Mouse (Mus musculus) olfactory bulb, adult 2 months (tissue): Measurements from ENCODE around the gene Bysl. TPM values are rescaled to one million over a fixed set of nuclear protein-coding genes. Genes with fewer than 3 reads are reported as not detected.

Experiments
- H3K27ac ChIP-seq: fragments of 200-500 bp; 2 replicates; pipeline ENCODE4 v1.5.1; 2012; ENCODE audit warnings: low read depth, low read length; ENCODE audit not compliant: insufficient read depth
- H3K4me1 ChIP-seq: fragments of 200-500 bp; 2 replicates; pipeline ENCODE4 v1.6.1; 2012; ENCODE audit warnings: low read length; ENCODE audit not compliant: control insufficient read depth, insufficient read depth
- H3K4me3 ChIP-seq: fragments of 200-500 bp; 2 replicates; pipeline ENCODE4 v1.5.1; 2012; ENCODE audit warnings: mild to moderate bottlenecking, low read depth, low read length, moderate library complexity; ENCODE audit not compliant: insufficient read depth
- CTCF ChIP-seq: fragments of 200-500 bp; IDR thresholded peaks from 2 replicates; pipeline ENCODE4 v1.5.1; 2012; ENCODE audit warnings: low read depth, mild to moderate bottlenecking, low read length, moderate library complexity; ENCODE audit not compliant: insufficient read depth
- POLR2A ChIP-seq: fragments of 200-500 bp; IDR thresholded peaks from 2 replicates; pipeline ENCODE4 v1.6.1; 2012; ENCODE audit warnings: mild to moderate bottlenecking, low read depth, low read length, moderate library complexity; ENCODE audit not compliant: insufficient read depth
- WGBS: fragments of 180-500 bp; shearing (Covaris S2); methylation state at CpG from one replicate; pipeline ENCODE4 v1.1.7; 2018; 5-methylcytosine and 5-hydroxymethylcytosine counted together
- polyA plus RNA-seq: library from polyadenylated mRNA; stranded (reverse); fragments of >200 nt; gene quantifications from 2 replicates; pipeline ENCODE4 v1.2.4, GENCODE M21; 2012; ENCODE audit warnings: low replicate concordance; ENCODE audit not compliant: missing spikeins, insufficient read depth, insufficient read length

Bysl gene
- polyA plus RNA-seq, 1 experiment: not detected

- Histone ChIP-seq H3K4me3 (no peak overlapping the region), H3K4me1 (peaks cover 5% of the 10 kb centered on the region; the same call in 1 of the 2 replicates), H3K27ac (no peak overlapping the region)
- WGBS: 93% methylated on average over 14 of the region's 14 CpGs
- TF ChIP-seq CTCF (no peak), POLR2A (no peak)
Measured at GRCm38 (mm10) chr17:47622912-47623554, 11.7 kb upstream of the Bysl start.

- 90% methylated on average over 13 of the region's 13 CpGs for WGBS
- Histone ChIP-seq H3K4me3 (no peak overlapping the region), H3K27ac (no peak overlapping the region), H3K4me1 (peaks cover 5% of the 10 kb centered on the region; the same call in 1 of the 2 replicates)
- TF ChIP-seq POLR2A (no peak), CTCF (no peak)
Measured at GRCm38 (mm10) chr17:47618556-47619311, 7.4 kb upstream of the Bysl start.

GRCm38 (mm10) chr17:47617605-47618307 lies 6.5 kb upstream of the Bysl start:
- Histone ChIP-seq H3K27ac (no peak overlapping the region), H3K4me3 (no peak overlapping the region), H3K4me1 (peaks cover 7% of the 10 kb centered on the region)
- 93% methylated on average over 9 of the region's 9 CpGs for WGBS
- TF ChIP-seq POLR2A (no peak), CTCF (no peak)

GRCm38 (mm10) chr17:47616652-47617051 lies 5.4 kb upstream of the Bysl start:
- TF ChIP-seq CTCF: no peak
- TF ChIP-seq POLR2A: no peak
- H3K4me1 ChIP-seq: peaks cover 15% of the 10 kb centered on the region
- 91% methylated on average over 4 of the region's 4 CpGs for WGBS
- no peak overlapping the region for H3K4me3 ChIP-seq
- no peak overlapping the region for H3K27ac ChIP-seq

GRCm38 (mm10) chr17:47616119-47616518 lies 4.8 kb upstream of the Bysl start:
- Histone ChIP-seq H3K4me1 (peaks cover 15% of the 10 kb centered on the region), H3K4me3 (no peak overlapping the region), H3K27ac (no peak overlapping the region)
- 90% methylated on average over 8 of the region's 8 CpGs for WGBS
- TF ChIP-seq CTCF (no peak), POLR2A (no peak)

- TF ChIP-seq CTCF: no peak
- Histone ChIP-seq H3K27ac (no peak overlapping the region), H3K4me3 (no peak overlapping the region), H3K4me1 (peaks cover 15% of the 10 kb centered on the region)
- WGBS: 81% methylated on average over 1 of the region's 1 CpGs
Measured at GRCm38 (mm10) chr17:47614018-47614417, 2.7 kb upstream of the Bysl start.

- TF ChIP-seq POLR2A: no peak; the same call in 1 of the 2 replicates
- TF ChIP-seq CTCF: no peak
- WGBS: under 1% methylated on average over 13 of the region's 13 CpGs
Measured at GRCm38 (mm10) chr17:47611661-47611982, 330 bp upstream of the Bysl start.

GRCm38 (mm10) chr17:47609182-47609581 lies 2.1 kb downstream of the Bysl start:
- no peak overlapping the region for H3K4me3 ChIP-seq
- TF ChIP-seq CTCF (no peak), POLR2A (no peak)
- H3K4me1 ChIP-seq: peaks cover 10% of the 10 kb centered on the region
- H3K27ac ChIP-seq: no peak overlapping the region
- 94% methylated on average over 4 of the region's 4 CpGs for WGBS

More at GRCm38 (mm10) chr17:47611661-47611982, 330 bp upstream of the Bysl start:
- Histone ChIP-seq H3K4me3 (peak overlapping the region; percentile 67), H3K27ac (no peak overlapping the region), H3K4me1 (peaks cover 10% of the 10 kb centered on the region)

- Histone ChIP-seq H3K27ac (no peak overlapping the region), H3K4me3 (no peak overlapping the region), H3K4me1 (no peaks in the 10 kb centered on the region)
- TF ChIP-seq CTCF (no peak), POLR2A (no peak)
- WGBS: 66% methylated on average over 5 of the region's 5 CpGs
Measured at GRCm38 (mm10) chr17:47606220-47606619, 5.1 kb downstream of the Bysl start.
